Mouse (Mus musculus): ENCODE measurements around the gene Adamts17. TPM values are rescaled to one million over a fixed set of nuclear protein-coding genes. Genes with fewer than 3 reads are reported as not detected.

Gene Adamts17
- total and polyA plus RNA-seq, 3 experiments, result 0.33 to 0.42 TPM; not detected in 1

DNA sequence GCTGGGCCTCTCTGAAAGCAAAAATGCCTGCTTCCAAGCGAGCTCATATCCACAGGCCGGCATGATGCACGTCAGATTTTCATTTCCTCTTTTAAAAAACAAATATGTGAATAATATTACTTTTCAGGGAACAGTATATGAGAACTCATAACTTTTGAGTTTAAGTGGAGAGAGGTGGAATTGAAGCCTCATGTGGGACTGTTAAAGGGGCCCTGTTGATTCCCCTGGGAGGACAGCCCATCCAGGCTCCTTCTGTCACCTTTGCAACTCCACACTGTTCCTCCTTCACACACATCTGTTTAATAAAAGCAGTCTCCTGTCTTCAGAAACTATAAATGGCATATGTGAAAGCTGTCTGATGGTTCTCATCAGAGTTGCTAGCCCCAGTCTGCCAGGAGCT lies 275.5 kb downstream of the Adamts17 start:
- no peaks in the 10 kb centered on the region for H3K9me3 ChIP-seq (replicated peaks; ENCODE audit: insufficient read depth, low read length)
- H3K79me2 ChIP-seq (ENCODE audit: control insufficient read depth, insufficient read depth, low read length, poor library complexity), result no peaks in the 10 kb centered on the region
- TF ChIP-seq ZMIZ1 (IDR thresholded peaks at IDR 0.05; ENCODE audit: low read depth, low read length) (no peak), GABPA (IDR thresholded peaks at IDR 0.05; ENCODE audit: low read depth, low read length) (no peak), MYC (IDR thresholded peaks at IDR 0.05; ENCODE audit: low read depth, low read length) (no peak), USF1 (IDR thresholded peaks at IDR 0.05; ENCODE audit: low read depth, low read length) (no peak), JUND (IDR thresholded peaks at IDR 0.05; ENCODE audit: low read depth, low read length) (no peak), CTCF (IDR thresholded peaks at IDR 0.05 in 2 of 3, conservative IDR thresholded peaks at IDR 0.05 in 1 of 3; ENCODE audit: control insufficient read depth in 1 of 3, insufficient read depth in 1 of 3, low read depth in 2 of 3, low read length in 3 of 3, poor library complexity in 1 of 3, severe bottlenecking in 1 of 3) (no peak), ELF1 (IDR thresholded peaks at IDR 0.05; ENCODE audit: low read depth, low read length) (no peak), MAFK (IDR thresholded peaks at IDR 0.05; ENCODE audit: borderline replicate concordance, low read depth, low read length) (no peak), POLR2AphosphoS2 (IDR thresholded peaks at IDR 0.05; ENCODE audit: low read length) (no peak), ZC3H11A (IDR thresholded peaks at IDR 0.05; ENCODE audit: low read depth, low read length) (no peak), NELFE (IDR thresholded peaks at IDR 0.05; ENCODE audit: low read depth, low read length) (no peak), E2F4 (IDR thresholded peaks at IDR 0.05; ENCODE audit: borderline replicate concordance, low read depth, low read length) (no peak), UBTF (IDR thresholded peaks at IDR 0.05; ENCODE audit: borderline replicate concordance, insufficient read depth, low read depth, low read length) (no peak), TBP (IDR thresholded peaks at IDR 0.05; ENCODE audit: low read depth, low read length) (no peak), MAZ (IDR thresholded peaks at IDR 0.05; ENCODE audit: low read depth, low read length) (no peak), CHD1 (IDR thresholded peaks at IDR 0.05; ENCODE audit: low read depth, low read length) (no peak), HCFC1 (IDR thresholded peaks at IDR 0.05; ENCODE audit: low read depth, low read length) (no peak)
- H3K27me3 ChIP-seq (ENCODE audit: control insufficient read depth in 1 of 2, insufficient read depth in 2 of 2, low read length in 2 of 2), result no peaks in the 10 kb centered on the region
- H3K4me1 ChIP-seq (ENCODE audit: control insufficient read depth in 1 of 2, insufficient read depth in 2 of 2, low read length in 2 of 2), result no peaks in the 10 kb centered on the region
- H3K27ac ChIP-seq (ENCODE audit: control insufficient read depth, low read depth, low read length), result no peak overlapping the region
- no peak overlapping the region for H3K4me3 ChIP-seq (ENCODE audit: control insufficient read depth in 1 of 2, insufficient read depth in 1 of 2, low read depth in 2 of 2, low read length in 2 of 2)
- no peak for DNase-seq (ENCODE audit: low read depth, low spot score)
- H3K36me3 ChIP-seq (ENCODE audit: control insufficient read depth in 1 of 2, insufficient read depth in 2 of 2, low read length in 2 of 2), result no peaks in the 10 kb centered on the region
- no peak overlapping the region for H3K9ac ChIP-seq (ENCODE audit: control insufficient read depth, low read depth, low read length, poor library complexity, severe bottlenecking)

GRCm38 (mm10) chr7:67135140-67135539 lies 295.6 kb downstream of the Adamts17 start:
- Histone ChIP-seq H3K4me3 (ENCODE audit: control insufficient read depth in 1 of 2, insufficient read depth in 1 of 2, low read depth in 2 of 2, low read length in 2 of 2) (no peak overlapping the region), H3K9ac (ENCODE audit: control insufficient read depth, low read depth, low read length, poor library complexity, severe bottlenecking) (no peak overlapping the region), H3K27me3 (ENCODE audit: control insufficient read depth in 1 of 2, insufficient read depth in 2 of 2, low read length in 2 of 2) (no peaks in the 10 kb centered on the region; a peak in 1 of 4 replicates), H3K79me2 (ENCODE audit: control insufficient read depth, insufficient read depth, low read length, poor library complexity) (no peaks in the 10 kb centered on the region), H3K27ac (ENCODE audit: control insufficient read depth, low read depth, low read length) (no peak overlapping the region), H3K4me1 (ENCODE audit: control insufficient read depth in 1 of 2, insufficient read depth in 2 of 2, low read length in 2 of 2) (peaks cover 0 to 4% of the 10 kb centered on the region in 2 experiments; a peak in 3 of 4 replicates), H3K9me3 (replicated peaks; ENCODE audit: insufficient read depth, low read length) (no peaks in the 10 kb centered on the region), H3K36me3 (ENCODE audit: control insufficient read depth in 1 of 2, insufficient read depth in 2 of 2, low read length in 2 of 2) (peaks cover 0 to 4% of the 10 kb centered on the region in 2 experiments; a peak in 2 of 4 replicates)
- DNase-seq (ENCODE audit: low read depth, low spot score), result peak; percentile 61
- TF ChIP-seq ZMIZ1 (IDR thresholded peaks at IDR 0.05; ENCODE audit: low read depth, low read length), result no peak
- no peak for TF ChIP-seq POLR2AphosphoS5 (IDR thresholded peaks at IDR 0.05; ENCODE audit: borderline replicate concordance, low read depth, low read length)
- no peak for TF ChIP-seq USF2 (IDR thresholded peaks at IDR 0.05; ENCODE audit: borderline replicate concordance in 1 of 2, insufficient read depth in 1 of 2, low read depth in 1 of 2, low read length in 2 of 2)
- TF ChIP-seq EP300 (IDR thresholded peaks at IDR 0.05; ENCODE audit: low read depth in 1 of 2, low read length in 2 of 2), result peak; percentile 63 to 69
- TF ChIP-seq MYB (IDR thresholded peaks at IDR 0.05; ENCODE audit: low read depth, low read length), result no peak
- 0 out of 2 replicates have a peak, but pooled peaks have one; percentile 11 for TF ChIP-seq BHLHE40 (IDR thresholded peaks at IDR 0.05; ENCODE audit: borderline replicate concordance, low read depth, low read length)
- no peak for TF ChIP-seq NRF1 (IDR thresholded peaks at IDR 0.05; ENCODE audit: insufficient read depth, low read depth, low read length, poor library complexity, severe bottlenecking)
- TF ChIP-seq GATA1 (IDR thresholded peaks at IDR 0.05; ENCODE audit: low read depth, low read length), result peak; percentile 56; the same call in 1 of the 2 replicates
- no peak for TF ChIP-seq SIN3A (IDR thresholded peaks at IDR 0.05; ENCODE audit: low read length)
- TF ChIP-seq TCF12 (IDR thresholded peaks at IDR 0.05; ENCODE audit: low read depth, low read length), result peak; percentile 81
- no peak for TF ChIP-seq E2F4 (IDR thresholded peaks at IDR 0.05; ENCODE audit: borderline replicate concordance, low read depth, low read length)
- TF ChIP-seq MYC (IDR thresholded peaks at IDR 0.05; ENCODE audit: low read depth, low read length), result no peak
- 0 out of 2 replicates have a peak, but pooled peaks have one; percentile 32 for TF ChIP-seq ETS1 (IDR thresholded peaks at IDR 0.05; ENCODE audit: low read depth, low read length)
- TF ChIP-seq TBP (IDR thresholded peaks at IDR 0.05; ENCODE audit: low read depth, low read length), result no peak
- no peak for TF ChIP-seq GABPA (IDR thresholded peaks at IDR 0.05; ENCODE audit: low read depth, low read length)
- no peak for TF ChIP-seq ZKSCAN1 (IDR thresholded peaks at IDR 0.05; ENCODE audit: low read depth, low read length)
- no peak for TF ChIP-seq USF1 (IDR thresholded peaks at IDR 0.05; ENCODE audit: low read depth, low read length)
- TF ChIP-seq RCOR1 (IDR thresholded peaks at IDR 0.05; ENCODE audit: low read depth, low read length), result peak; percentile 61; the same call in 1 of the 2 replicates
- no peak for TF ChIP-seq MXI1 (IDR thresholded peaks at IDR 0.05; ENCODE audit: low read depth, low read length)

Data from MEL (cell line).